Comparison of ENCODE assay signal across 9 mouse cellular contexts in the genomic region with DNA sequence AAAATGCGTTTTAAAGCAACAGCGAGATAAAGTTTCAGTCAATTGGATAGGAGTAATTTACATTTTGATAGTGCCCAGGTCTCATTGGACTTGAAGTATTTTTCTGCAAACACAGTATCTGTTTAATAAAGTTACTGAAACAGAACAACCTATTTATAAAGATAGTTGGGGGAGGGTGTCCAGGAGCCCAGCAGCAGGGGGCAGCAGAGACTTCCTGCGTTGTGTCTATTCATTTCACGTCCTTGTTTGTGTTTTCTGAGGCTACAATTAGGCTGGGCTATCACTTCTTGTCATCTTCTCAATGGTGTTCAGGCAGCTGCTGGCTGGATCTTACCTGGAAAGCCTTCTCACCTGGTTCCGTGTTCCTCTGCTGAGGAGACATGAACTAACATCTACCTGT. TPM values are rescaled to one million over a fixed set of nuclear protein-coding genes. Genes with fewer than 3 reads are reported as not detected.
A peak's percentile ranks its signal among the peaks of the same experiment; 100 is the strongest.
DNase-seq lines count a peak whose midpoint lies in the region; ATAC-seq lines count a peak whose summit lies in the region.
"Had no signal": no experiment of that assay in that cellular context is flagged by ENCODE, and none has a peak within 500 bp of the region (broad histone marks: within the 10 kb centered on the region; RNA-seq: fewer than 3 reads in every experiment).

No protein-coding gene starts in this region.

- no peaks in the 10 kb centered on the region for H3K4me1 ChIP-seq in heart, embryonic 12.5 days (replicated peaks)
- peaks cover 3% of the 10 kb centered on the region; the same call in 1 of the 2 replicates for H3K4me1 ChIP-seq in neural tube, embryonic 13.5 days (replicated peaks)
- H3K4me1 ChIP-seq in forebrain, embryonic 13.5 days, result no peaks in the 10 kb centered on the region
- H3K4me1 ChIP-seq: limb, embryonic 12.5 days had no signal

- no peak overlapping the region for H3K27ac ChIP-seq in heart, embryonic 12.5 days (ENCODE audit: poor library complexity, severe bottlenecking)
- H3K27ac ChIP-seq in neural tube, embryonic 13.5 days (replicated peaks), result peak overlapping the region; percentile 61
- H3K27ac ChIP-seq in forebrain, embryonic 13.5 days, result no peak overlapping the region
- H3K27ac ChIP-seq: limb, embryonic 12.5 days had no signal

- no peak for ATAC-seq in heart, embryonic 12.5 days (ENCODE audit: insufficient number of reproducible peaks, low FRiP score)
- peak; percentile 43; the same call in 1 of the 2 replicates for ATAC-seq in neural tube, embryonic 13.5 days (ENCODE audit: low read depth)
- ATAC-seq in forebrain, embryonic 13.5 days, result no peak

- no peaks in the 10 kb centered on the region for H3K9me3 ChIP-seq in heart, embryonic 12.5 days (replicated peaks)
- no peaks in the 10 kb centered on the region for H3K9me3 ChIP-seq in neural tube, embryonic 13.5 days
- H3K9me3 ChIP-seq in forebrain, embryonic 13.5 days (replicated peaks), result no peaks in the 10 kb centered on the region
- H3K9me3 ChIP-seq: limb, embryonic 12.5 days had no signal

- no peaks in the 10 kb centered on the region for H3K27me3 ChIP-seq in heart, embryonic 12.5 days (replicated peaks)
- no peaks in the 10 kb centered on the region for H3K27me3 ChIP-seq in neural tube, embryonic 13.5 days
- H3K27me3 ChIP-seq in forebrain, embryonic 13.5 days, result no peaks in the 10 kb centered on the region
- H3K27me3 ChIP-seq: limb, embryonic 12.5 days had no signal

- H3K36me3 ChIP-seq in heart, embryonic 12.5 days, result no peaks in the 10 kb centered on the region
- no peaks in the 10 kb centered on the region for H3K36me3 ChIP-seq in neural tube, embryonic 13.5 days
- H3K36me3 ChIP-seq in forebrain, embryonic 13.5 days (ENCODE audit: poor library complexity, severe bottlenecking), result no peaks in the 10 kb centered on the region
- H3K36me3 ChIP-seq: limb, embryonic 12.5 days had no signal

- no peak overlapping the region for H3K4me3 ChIP-seq in heart, embryonic 12.5 days
- no peak overlapping the region for H3K4me3 ChIP-seq in neural tube, embryonic 13.5 days
- no peak overlapping the region for H3K4me3 ChIP-seq in forebrain, embryonic 13.5 days
- H3K4me3 ChIP-seq: limb, embryonic 12.5 days had no signal

- H3K9ac ChIP-seq in heart, embryonic 12.5 days, result no peak overlapping the region
- H3K9ac ChIP-seq in neural tube, embryonic 13.5 days, result no peak overlapping the region
- H3K9ac ChIP-seq in forebrain, embryonic 13.5 days, result no peak overlapping the region
- H3K9ac ChIP-seq: limb, embryonic 12.5 days had no signal

- peak; percentile 16 for DNase-seq in heart, adult 8-10 months (ENCODE audit: low spot score)
- peak; percentile 61 to 62 for DNase-seq in B cell, adult 2 months
- peak; percentile 40 for DNase-seq in adrenal gland, adult 2 months
- DNase-seq in gastrocnemius, postnatal 10 days, result peak; percentile 68
- peak; percentile 73 to 75 for DNase-seq in layer of hippocampus, postnatal 10 days (ENCODE audit: low spot score in 2 of 2)

- 48% methylated on average over 5 of the region's 5 CpGs for WGBS in heart, embryonic 12.5 days
- WGBS in neural tube, embryonic 13.5 days, result 55% methylated on average over 5 of the region's 5 CpGs
- WGBS in forebrain, embryonic 13.5 days, result 55% methylated on average over 5 of the region's 5 CpGs

- no peak overlapping the region for H3K4me2 ChIP-seq in heart, embryonic 12.5 days
- no peak overlapping the region for H3K4me2 ChIP-seq in neural tube, embryonic 13.5 days
- no peak overlapping the region for H3K4me2 ChIP-seq in forebrain, embryonic 13.5 days
- H3K4me2 ChIP-seq: limb, embryonic 12.5 days had no signal

RNA-seq across cellular contexts. Expression of a gene that starts 43.8 kb away (rescaled TPM):
- 1 to 10 TPM; 1.5 to 3.1 (median 2.2) TPM for total RNA-seq in heart, adult 8-10 months (2022)
- 0.05 TPM in 1 of 2 replicates, not detected in the other for polyA plus RNA-seq in heart, embryonic 12.5 days (2016; fragmentation: Nextera tagmentation; extraction: Ambion mirVana)
- 1 to 10 TPM; 4.2 to 9.4 TPM for total RNA-seq in adrenal gland, adult 2 months (2021)
- 0.42 and 0.55 TPM in 2 replicates for polyA plus RNA-seq in adrenal gland, adult 2 months (2012; rRNA removed)
- total RNA-seq in gastrocnemius, postnatal 10 days (2021), result under 1 TPM; 0.16 to 0.38 TPM
- 1 to 10 TPM; 2.0 to 2.3 TPM for total RNA-seq in layer of hippocampus, postnatal 10 days (2021)
- polyA plus RNA-seq in neural tube, embryonic 13.5 days (2015; fragmentation: Nextera tagmentation; extraction: Ambion mirVana), result 0.17 and 0.28 TPM in 2 replicates
- polyA plus RNA-seq in forebrain, embryonic 13.5 days (2015; fragmentation: Nextera tagmentation; extraction: Ambion mirVana), result not detected in 2 replicates

RNA-seq across cellular contexts. Expression of a gene that starts 53.5 kb away (rescaled TPM):
- not detected for total RNA-seq in heart, adult 8-10 months (2022)
- polyA plus RNA-seq in heart, embryonic 12.5 days (2016; fragmentation: Nextera tagmentation; extraction: Ambion mirVana), result 0.14 and 0.27 TPM in 2 replicates
- total RNA-seq in adrenal gland, adult 2 months (2021), result under 1 TPM in 1 of 2 experiments, not detected in 1; 0.10 TPM
- not detected in 2 replicates for polyA plus RNA-seq in adrenal gland, adult 2 months (2012; rRNA removed)
- total RNA-seq in gastrocnemius, postnatal 10 days (2021), result 1 to 10 TPM in 1 of 2 experiments, under 1 TPM in 1; 0.26 to 1.4 TPM
- 10 to 100 TPM; 10.1 to 10.9 TPM for total RNA-seq in layer of hippocampus, postnatal 10 days (2021)
- polyA plus RNA-seq in neural tube, embryonic 13.5 days (2015; fragmentation: Nextera tagmentation; extraction: Ambion mirVana), result 0.08 and 0.32 TPM in 2 replicates
- 0.11 and 0.12 TPM in 2 replicates for polyA plus RNA-seq in forebrain, embryonic 13.5 days (2015; fragmentation: Nextera tagmentation; extraction: Ambion mirVana)

Comparison
In these comparisons a context has a peak if more than half of its experiments do, and no peak if none do; other contexts are left out.
1. DNase-seq: peak in every context shown above with its lines; median percentile 74 in layer of hippocampus, postnatal 10 days; 68 in gastrocnemius, postnatal 10 days; 62 in B cell, adult 2 months; 40 in adrenal gland, adult 2 months; 16 in heart, adult 8-10 months.
2. RNA of a gene that starts 53.5 kb away (total RNA-seq): 10.1 to 10.9 TPM in layer of hippocampus, postnatal 10 days; 0.26 to 1.4 TPM in gastrocnemius, postnatal 10 days, 0.10 TPM in adrenal gland, adult 2 months and not detected in heart, adult 8-10 months; every median in the first group is over 4 times any median in the second.